Mouse (Mus musculus) MEL (cell line): ENCODE measurements around the gene Sar1a. TPM values are rescaled to one million over a fixed set of nuclear protein-coding genes. Genes with fewer than 3 reads are reported as not detected.

ENCODE experiments used
- DNase-seq: peaks from one replicate; pipeline ENCODE4 v3.0.0; 2011; ENCODE audit warnings: low read depth, low spot score
- H3K27ac ChIP-seq: 2 replicates; pipeline ENCODE4 v1.5.1; 2012; ENCODE audit warnings: low read depth, mild to moderate bottlenecking, control low read depth, low read length, moderate library complexity; ENCODE audit not compliant: control insufficient read depth
- H3K27me3 ChIP-seq, 2 experiments: fragments of 150-350 bp in 1 of 2; sonication (generic) in 1 of 2; 2 replicates each; pipeline ENCODE4 v1.6.1; 2012; ENCODE audit warnings: low read length in 2 of 2, mild to moderate bottlenecking in 2 of 2, improper control_type of control experiment in 1 of 2, moderate library complexity in 1 of 2; ENCODE audit not compliant: insufficient read depth in 2 of 2, control insufficient read depth in 1 of 2
- H3K36me3 ChIP-seq, 2 experiments: 2 replicates each; pipeline ENCODE4 v1.6.1; 2012 to 2014; ENCODE audit warnings: low read length in 2 of 2, improper control_type of control experiment in 1 of 2, inconsistent platforms in 1 of 2, mild to moderate bottlenecking in 1 of 2; ENCODE audit not compliant: insufficient read depth in 2 of 2, control insufficient read depth in 1 of 2
- H3K4me1 ChIP-seq, 2 experiments: fragments of 150-350 bp in 1 of 2; sonication (generic) in 1 of 2; 2 replicates each; pipeline ENCODE4 v1.6.1; 2012; ENCODE audit warnings: low read length in 2 of 2, improper control_type of control experiment in 1 of 2, mild to moderate bottlenecking in 1 of 2; ENCODE audit not compliant: insufficient read depth in 2 of 2, control insufficient read depth in 1 of 2
- H3K4me3 ChIP-seq, 2 experiments: fragments of 150-350 bp in 1 of 2; sonication (generic) in 1 of 2; 2 replicates each; pipeline ENCODE4 v1.5.1; 2012; ENCODE audit warnings: low read depth in 2 of 2, low read length in 2 of 2, mild to moderate bottlenecking in 2 of 2, moderate library complexity in 2 of 2, control low read depth in 1 of 2, improper control_type of control experiment in 1 of 2; ENCODE audit not compliant: control insufficient read depth in 1 of 2, insufficient read depth in 1 of 2
- H3K79me2 ChIP-seq: 2 replicates; pipeline ENCODE4 v1.6.1; 2012; ENCODE audit warnings: mild to moderate bottlenecking, low read length, moderate library complexity; ENCODE audit not compliant: control insufficient read depth, poor library complexity, insufficient read depth
- H3K9ac ChIP-seq: 2 replicates; pipeline ENCODE4 v1.6.1; 2012; ENCODE audit warnings: low read depth, mild to moderate bottlenecking, control low read depth, low read length, moderate library complexity; ENCODE audit not compliant: control insufficient read depth, poor library complexity, severe bottlenecking
- H3K9me3 ChIP-seq: fragments of 150-350 bp; sonication (generic); replicated peaks from 2 replicates; pipeline ENCODE4 v1.6.1; 2012; ENCODE audit warnings: mild to moderate bottlenecking, low read length, improper control_type of control experiment, moderate library complexity; ENCODE audit not compliant: insufficient read depth
- E2F4 ChIP-seq: IDR thresholded peaks from 2 replicates; pipeline ENCODE4 v1.6.1; 2011; ENCODE audit warnings: low read depth, low read length, improper control_type of control experiment, borderline replicate concordance
- ELF1 ChIP-seq: IDR thresholded peaks from 2 replicates; pipeline ENCODE4 v1.6.1; 2014; ENCODE audit warnings: low read depth, mild to moderate bottlenecking, inconsistent platforms, low read length, improper control_type of control experiment, moderate library complexity
- GABPA ChIP-seq: IDR thresholded peaks from 2 replicates; pipeline ENCODE4 v1.6.1; 2012; ENCODE audit warnings: low read depth, mild to moderate bottlenecking, inconsistent platforms, low read length, improper control_type of control experiment, moderate library complexity
- GATA1 ChIP-seq: IDR thresholded peaks from 2 replicates; pipeline ENCODE4 v1.6.1; 2011; ENCODE audit warnings: low read depth, low read length, improper control_type of control experiment
- HCFC1 ChIP-seq: IDR thresholded peaks from 2 replicates; pipeline ENCODE4 v1.6.1; 2012; ENCODE audit warnings: low read depth, mild to moderate bottlenecking, inconsistent platforms, low read length, improper control_type of control experiment, moderate library complexity
- MAFK ChIP-seq: IDR thresholded peaks from 2 replicates; pipeline ENCODE4 v1.6.1; 2011; ENCODE audit warnings: low read depth, mild to moderate bottlenecking, low read length, improper control_type of control experiment, borderline replicate concordance
- MAZ ChIP-seq: IDR thresholded peaks from 2 replicates; pipeline ENCODE4 v1.6.1; 2012; ENCODE audit warnings: low read depth, mild to moderate bottlenecking, inconsistent platforms, low read length, improper control_type of control experiment
- MEF2A ChIP-seq: IDR thresholded peaks from 2 replicates; pipeline ENCODE4 v1.6.1; 2014; ENCODE audit warnings: low read depth, mild to moderate bottlenecking, inconsistent platforms, low read length, improper control_type of control experiment; ENCODE audit not compliant: poor library complexity, insufficient replicate concordance, severe bottlenecking; ENCODE audit errors: extremely low read depth
- MXI1 ChIP-seq: IDR thresholded peaks from 2 replicates; pipeline ENCODE4 v1.6.1; 2011; ENCODE audit warnings: mild to moderate bottlenecking, low read depth, low read length, improper control_type of control experiment
- MYC ChIP-seq: IDR thresholded peaks from 2 replicates; pipeline ENCODE4 v1.6.1; 2011; ENCODE audit warnings: low read depth, mild to moderate bottlenecking, low read length, improper control_type of control experiment, moderate library complexity
- NRF1 ChIP-seq: IDR thresholded peaks from 2 replicates; pipeline ENCODE4 v1.6.1; 2014; ENCODE audit warnings: low read depth, mild to moderate bottlenecking, inconsistent platforms, low read length, improper control_type of control experiment, moderate library complexity; ENCODE audit not compliant: poor library complexity, insufficient read depth, severe bottlenecking
- SIN3A ChIP-seq: IDR thresholded peaks from 2 replicates; pipeline ENCODE4 v1.6.1; 2012; ENCODE audit warnings: low read length, improper control_type of control experiment, inconsistent platforms
- TAL1 ChIP-seq: IDR thresholded peaks from 2 replicates; pipeline ENCODE4 v1.6.1; 2012; ENCODE audit warnings: mild to moderate bottlenecking, inconsistent platforms, low read length, moderate library complexity, mixed read lengths
- UBTF ChIP-seq: IDR thresholded peaks from 2 replicates; pipeline ENCODE4 v1.6.1; 2012; ENCODE audit warnings: low read depth, mild to moderate bottlenecking, inconsistent platforms, low read length, improper control_type of control experiment, moderate library complexity, borderline replicate concordance; ENCODE audit not compliant: insufficient read depth
- USF2 ChIP-seq, 2 experiments: IDR thresholded peaks; 2 replicates each; pipeline ENCODE4 v1.6.1; 2011 to 2012; ENCODE audit warnings: improper control_type of control experiment in 2 of 2, low read length in 2 of 2, borderline replicate concordance in 1 of 2, inconsistent platforms in 1 of 2, low read depth in 1 of 2, mild to moderate bottlenecking in 1 of 2; ENCODE audit not compliant: insufficient read depth in 1 of 2
- ZKSCAN1 ChIP-seq: IDR thresholded peaks from 2 replicates; pipeline ENCODE4 v1.6.1; 2012; ENCODE audit warnings: low read depth, mild to moderate bottlenecking, inconsistent platforms, low read length, improper control_type of control experiment, moderate library complexity
- ZNF384 ChIP-seq: IDR thresholded peaks from 2 replicates; pipeline ENCODE4 v1.6.1; 2012; ENCODE audit warnings: low read depth, mild to moderate bottlenecking, inconsistent platforms, low read length, improper control_type of control experiment
- polyA plus RNA-seq, 2 experiments: library from polyadenylated mRNA; stranded (reverse) in 1 of 2; unstranded in 1 of 2; fragments of >175 nt in 1 of 2; fragments of >200 nt in 1 of 2; gene quantifications; 2 replicates each; pipeline versions ENCODE4 v1.2.1 to v1.2.4; 2012; ENCODE audit warnings: low replicate concordance in 2 of 2, low read depth in 1 of 2; ENCODE audit not compliant: insufficient read length in 2 of 2, insufficient read depth in 1 of 2, missing spikeins in 1 of 2
- total RNA-seq: library from RNA; depleted of rRNA; stranded (reverse); fragments of 300-350 nt; gene quantifications from 2 replicates; pipeline ENCODE4 v1.2.3, GENCODE M21; 2012

The Sar1a gene
- total and polyA plus RNA-seq, 3 experiments = 133 to 135 TPM; not detected in 1

DNA sequence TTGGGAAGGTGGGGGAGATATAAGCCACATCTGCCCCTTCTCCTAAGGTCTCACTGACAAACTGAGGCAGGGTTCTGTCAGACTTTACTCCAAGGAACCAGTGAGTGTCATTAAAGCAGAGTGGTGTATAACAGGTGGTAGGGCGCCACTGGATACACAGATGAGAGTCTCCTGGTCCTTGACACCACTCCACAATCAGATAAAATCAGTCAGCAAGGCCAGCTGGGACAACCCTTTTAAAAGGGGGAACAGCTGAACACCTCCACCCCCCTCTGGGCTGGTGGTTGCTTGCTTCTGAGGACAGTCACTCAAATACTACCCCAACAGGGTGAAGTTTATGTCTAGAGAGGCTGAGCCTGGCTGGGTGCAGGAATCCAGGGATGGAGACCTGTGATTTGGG is 57.4 kb downstream of the Sar1a start:
- H3K27me3 ChIP-seq = no peaks in the 10 kb centered on the region
- H3K4me1 ChIP-seq = no peaks in the 10 kb centered on the region
- TF ChIP-seq ZNF384 (no peak), MYC (no peak), ZKSCAN1 (no peak), GATA1 (no peak), MAZ (no peak), HCFC1 (no peak), GABPA (no peak), ELF1 (no peak), MXI1 (no peak)
- TF ChIP-seq, all 39 proteins: peak for 0

DNA sequence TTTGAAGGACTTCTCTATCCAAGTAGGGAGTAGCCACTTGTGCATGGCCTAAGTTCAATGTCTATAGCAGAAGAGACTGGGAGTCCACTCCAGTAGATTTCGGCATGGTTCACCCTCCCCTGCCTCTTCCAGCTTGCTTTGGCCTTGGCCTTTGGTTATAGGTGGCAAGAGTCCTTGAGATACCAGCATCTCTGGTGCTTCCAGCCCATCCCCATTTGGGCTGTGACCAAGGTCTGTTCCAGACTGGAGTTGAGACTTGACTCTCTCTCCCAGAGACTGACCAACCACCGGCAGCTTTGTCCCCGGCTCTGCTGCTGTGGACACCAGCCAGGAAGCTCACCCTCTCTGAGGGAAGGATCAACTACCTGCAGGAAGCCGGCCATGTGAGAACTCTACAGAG is 58.0 kb downstream of the Sar1a start:
- Histone ChIP-seq H3K27ac (no peak overlapping the region), H3K27me3 (no peaks in the 10 kb centered on the region), H3K4me1 (no peaks in the 10 kb centered on the region), H3K9ac (no peak overlapping the region), H3K4me3 (no peak overlapping the region), H3K36me3 (no peaks in the 10 kb centered on the region), H3K79me2 (no peaks in the 10 kb centered on the region), H3K9me3 (no peaks in the 10 kb centered on the region)
- no peak for DNase-seq
- TF ChIP-seq E2F4 (no peak), TAL1 (no peak), ELF1 (no peak), UBTF (no peak), SIN3A (no peak), MXI1 (no peak), MEF2A (no peak), GABPA (no peak), HCFC1 (no peak), USF2 (IDR thresholded peaks at IDR 0.05; ENCODE audit: borderline replicate concordance in 1 of 2, insufficient read depth in 1 of 2, low read depth in 1 of 2, low read length in 2 of 2) (no peak), MAFK (no peak), NRF1 (no peak)

More for the DNA sequence above, 57.4 kb downstream of the Sar1a start:
- no peaks in the 10 kb centered on the region for H3K9me3 ChIP-seq
- no peaks in the 10 kb centered on the region for H3K79me2 ChIP-seq
- no peak overlapping the region for H3K27ac ChIP-seq
- H3K36me3 ChIP-seq = no peaks in the 10 kb centered on the region
- no peak overlapping the region for H3K4me3 ChIP-seq
- H3K9ac ChIP-seq = no peak overlapping the region
- DNase-seq = no peak
